Mouse (Mus musculus): ENCODE measurements around the gene Pla2g2c. TPM values are rescaled to one million over a fixed set of nuclear protein-coding genes. Genes with fewer than 3 reads are reported as not detected.

Pla2g2c gene
- polyA plus RNA-seq, 2 experiments = 0.26 to 0.28 TPM

DNA sequence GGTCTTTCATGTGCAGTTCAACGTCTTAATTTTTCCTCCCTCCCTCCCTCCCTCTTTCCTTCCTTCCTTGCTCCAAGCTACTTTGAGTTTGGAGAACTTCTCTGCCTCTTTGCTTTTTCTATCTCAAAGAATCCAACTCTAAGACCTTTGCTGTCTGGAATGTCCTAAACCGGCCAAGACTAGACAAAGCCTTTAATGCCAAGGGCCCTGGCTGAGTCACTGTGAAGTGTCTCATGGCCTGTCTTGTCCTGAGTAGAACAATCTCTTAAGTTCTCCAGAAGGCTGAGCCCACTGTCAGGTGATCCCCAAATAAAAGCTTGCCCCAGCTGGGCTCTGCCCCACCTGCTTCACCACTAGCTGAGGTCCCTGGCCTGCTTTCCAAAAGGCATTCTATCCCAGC is 22.6 kb upstream of the Pla2g2c start:
- Histone ChIP-seq H3K27me3 (ENCODE audit: control insufficient read depth, insufficient read depth, low read length) (no peaks in the 10 kb centered on the region), H3K4me2 (replicated peaks; ENCODE audit: low read depth, low read length, severe bottlenecking) (no peak overlapping the region), H3K4me3 (replicated peaks; ENCODE audit: low read length) (no peak overlapping the region), H3K4me1 (ENCODE audit: control insufficient read depth, insufficient read depth, low read length) (no peaks in the 10 kb centered on the region), H3K9ac (ENCODE audit: low read depth, low read length, severe bottlenecking) (no peak overlapping the region), H3K27ac (replicated peaks; ENCODE audit: low read depth, low read length) (no peak overlapping the region), H3K36me3 (ENCODE audit: control insufficient read depth, insufficient read depth, low read length) (no peaks in the 10 kb centered on the region), H3K9me3 (ENCODE audit: control insufficient read depth, low read length) (no peaks in the 10 kb centered on the region)
- 71% methylated on average over 2 of the region's 2 CpGs for WGBS
- TF ChIP-seq POLR2A (IDR thresholded peaks at IDR 0.05; ENCODE audit: borderline replicate concordance, extremely low read depth, insufficient read depth, insufficient read length) = no peak
- no peak for ATAC-seq (ENCODE audit: low FRiP score, low read depth)
- no peak for DNase-seq (ENCODE audit: low spot score)

DNA sequence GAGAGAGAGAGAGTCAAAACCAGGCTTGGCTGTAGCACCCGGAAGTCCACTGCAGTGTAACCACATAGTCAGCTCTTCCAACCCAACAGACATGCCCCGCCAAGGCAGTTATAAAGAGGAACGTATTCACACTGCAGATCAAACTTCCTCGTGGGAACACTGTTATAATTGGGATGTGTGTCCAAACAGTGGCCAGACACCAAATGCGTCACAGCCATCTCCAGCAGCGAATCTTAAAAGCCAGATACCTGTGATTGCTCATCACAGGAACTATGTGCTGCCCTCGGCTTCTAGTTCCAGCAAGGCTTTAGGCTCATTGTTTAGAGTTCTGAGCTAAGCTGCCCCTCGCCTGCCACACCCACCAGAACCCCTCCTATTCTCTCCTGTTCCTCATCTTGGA is 22.1 kb upstream of the Pla2g2c start:
- no peaks in the 10 kb centered on the region for H3K9me3 ChIP-seq (ENCODE audit: control insufficient read depth, low read length)
- TF ChIP-seq POLR2A (IDR thresholded peaks at IDR 0.05; ENCODE audit: borderline replicate concordance, extremely low read depth, insufficient read depth, insufficient read length) = no peak
- H3K27ac ChIP-seq (replicated peaks; ENCODE audit: low read depth, low read length) = no peak overlapping the region
- H3K36me3 ChIP-seq (ENCODE audit: control insufficient read depth, insufficient read depth, low read length) = no peaks in the 10 kb centered on the region
- WGBS = 79% methylated on average over 8 of the region's 8 CpGs
- no peak for DNase-seq (ENCODE audit: low spot score)
- no peak overlapping the region for H3K4me3 ChIP-seq (replicated peaks; ENCODE audit: low read length)
- H3K9ac ChIP-seq (ENCODE audit: low read depth, low read length, severe bottlenecking) = no peak overlapping the region
- H3K27me3 ChIP-seq (ENCODE audit: control insufficient read depth, insufficient read depth, low read length) = no peaks in the 10 kb centered on the region
- no peak for ATAC-seq (ENCODE audit: low FRiP score, low read depth)
- no peaks in the 10 kb centered on the region for H3K4me1 ChIP-seq (ENCODE audit: control insufficient read depth, insufficient read depth, low read length)
- H3K4me2 ChIP-seq (replicated peaks; ENCODE audit: low read depth, low read length, severe bottlenecking) = no peak overlapping the region

DNA sequence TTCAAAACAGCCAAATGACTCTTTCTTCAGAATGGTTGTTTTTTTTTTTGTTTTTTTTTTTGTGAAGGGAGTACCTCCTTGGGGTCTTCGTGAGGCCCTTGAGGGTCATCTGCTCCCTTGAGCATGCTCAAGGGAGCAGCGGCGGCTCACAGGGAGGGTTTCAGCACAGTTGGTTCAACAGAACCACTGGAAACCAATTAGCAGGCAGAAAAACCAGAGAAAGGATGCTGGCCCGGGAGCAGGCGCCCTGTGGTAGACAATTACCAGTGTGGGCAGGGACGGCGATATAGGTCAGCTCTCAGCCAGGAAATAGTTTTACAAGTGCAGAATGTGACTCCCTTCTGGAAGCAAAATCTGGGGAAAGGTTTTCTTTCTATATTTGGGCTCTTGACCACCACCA is 21.0 kb upstream of the Pla2g2c start:
- H3K4me3 ChIP-seq (replicated peaks; ENCODE audit: low read length) = no peak overlapping the region
- 43% methylated on average over 7 of the region's 7 CpGs for WGBS
- H3K4me1 ChIP-seq (ENCODE audit: control insufficient read depth, insufficient read depth, low read length) = no peaks in the 10 kb centered on the region
- no peak overlapping the region for H3K9ac ChIP-seq (ENCODE audit: low read depth, low read length, severe bottlenecking)
- no peak overlapping the region for H3K4me2 ChIP-seq (replicated peaks; ENCODE audit: low read depth, low read length, severe bottlenecking)
- no peak for DNase-seq (ENCODE audit: low spot score)
- H3K27me3 ChIP-seq (ENCODE audit: control insufficient read depth, insufficient read depth, low read length) = no peaks in the 10 kb centered on the region
- H3K9me3 ChIP-seq (ENCODE audit: control insufficient read depth, low read length) = no peaks in the 10 kb centered on the region
- ATAC-seq (ENCODE audit: low FRiP score, low read depth) = no peak
- no peak overlapping the region for H3K27ac ChIP-seq (replicated peaks; ENCODE audit: low read depth, low read length)
- no peak for TF ChIP-seq POLR2A (IDR thresholded peaks at IDR 0.05; ENCODE audit: borderline replicate concordance, extremely low read depth, insufficient read depth, insufficient read length)
- H3K36me3 ChIP-seq (ENCODE audit: control insufficient read depth, insufficient read depth, low read length) = no peaks in the 10 kb centered on the region

DNA sequence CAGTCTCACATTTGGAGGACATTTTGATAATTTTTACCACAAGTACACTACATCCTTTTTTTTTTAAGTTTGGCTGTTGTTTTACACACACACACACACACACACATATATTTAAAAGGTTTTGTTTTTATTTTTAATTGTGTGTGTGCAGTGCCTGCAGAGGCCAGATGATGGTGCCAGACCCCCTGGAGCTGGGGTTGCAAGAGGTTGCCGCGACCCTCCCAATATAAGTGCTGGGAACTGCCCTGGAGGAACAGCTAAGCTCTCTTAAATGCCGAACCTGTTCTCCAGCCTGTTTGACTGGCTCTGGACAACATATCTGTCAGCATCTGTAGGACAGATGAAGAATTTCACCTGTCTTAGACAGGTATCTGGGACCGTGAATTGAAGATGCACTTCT is 20.4 kb upstream of the Pla2g2c start:
- Histone ChIP-seq H3K36me3 (ENCODE audit: control insufficient read depth, insufficient read depth, low read length) (no peaks in the 10 kb centered on the region), H3K4me1 (ENCODE audit: control insufficient read depth, insufficient read depth, low read length) (no peaks in the 10 kb centered on the region), H3K9me3 (ENCODE audit: control insufficient read depth, low read length) (no peaks in the 10 kb centered on the region), H3K27ac (replicated peaks; ENCODE audit: low read depth, low read length) (no peak overlapping the region), H3K27me3 (ENCODE audit: control insufficient read depth, insufficient read depth, low read length) (no peaks in the 10 kb centered on the region), H3K9ac (ENCODE audit: low read depth, low read length, severe bottlenecking) (no peak overlapping the region), H3K4me2 (replicated peaks; ENCODE audit: low read depth, low read length, severe bottlenecking) (no peak overlapping the region), H3K4me3 (replicated peaks; ENCODE audit: low read length) (no peak overlapping the region)
- DNase-seq (ENCODE audit: low spot score) (no peak), ATAC-seq (ENCODE audit: low FRiP score, low read depth) (no peak)
- 67% methylated on average over 4 of the region's 4 CpGs for WGBS
- TF ChIP-seq POLR2A (IDR thresholded peaks at IDR 0.05; ENCODE audit: borderline replicate concordance, extremely low read depth, insufficient read depth, insufficient read length) = no peak

DNA sequence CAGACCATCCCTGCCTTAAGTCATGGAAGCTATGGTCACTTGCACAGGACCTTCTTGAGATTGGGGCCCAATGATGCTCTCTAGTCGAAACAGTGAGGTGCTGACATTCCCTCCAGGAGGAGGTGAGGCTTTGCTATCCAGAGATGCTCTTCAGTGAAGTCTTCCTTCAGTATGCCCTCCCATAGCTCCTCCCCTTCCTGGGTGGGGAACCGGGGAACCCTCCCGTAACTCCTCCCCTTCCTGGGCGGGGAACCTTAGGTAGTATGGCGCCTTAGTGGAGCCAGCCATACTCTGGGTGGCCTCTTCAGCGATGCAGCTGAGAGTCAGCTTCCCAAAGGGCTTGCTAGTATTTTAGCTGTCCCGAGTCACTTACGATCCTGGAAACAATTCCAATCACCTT is 18.0 kb upstream of the Pla2g2c start:
- Histone ChIP-seq H3K9ac (ENCODE audit: low read depth, low read length, severe bottlenecking) (no peak overlapping the region), H3K36me3 (ENCODE audit: control insufficient read depth, insufficient read depth, low read length) (no peaks in the 10 kb centered on the region), H3K4me1 (ENCODE audit: control insufficient read depth, insufficient read depth, low read length) (no peaks in the 10 kb centered on the region), H3K27me3 (ENCODE audit: control insufficient read depth, insufficient read depth, low read length) (no peaks in the 10 kb centered on the region), H3K9me3 (ENCODE audit: control insufficient read depth, low read length) (no peaks in the 10 kb centered on the region), H3K4me3 (replicated peaks; ENCODE audit: low read length) (no peak overlapping the region), H3K27ac (replicated peaks; ENCODE audit: low read depth, low read length) (no peak overlapping the region), H3K4me2 (replicated peaks; ENCODE audit: low read depth, low read length, severe bottlenecking) (no peak overlapping the region)
- no peak for DNase-seq (ENCODE audit: low spot score)
- TF ChIP-seq POLR2A (IDR thresholded peaks at IDR 0.05; ENCODE audit: borderline replicate concordance, extremely low read depth, insufficient read depth, insufficient read length) = no peak
- WGBS = 85% methylated on average over 8 of the region's 8 CpGs
- no peak for ATAC-seq (ENCODE audit: low FRiP score, low read depth)

DNA sequence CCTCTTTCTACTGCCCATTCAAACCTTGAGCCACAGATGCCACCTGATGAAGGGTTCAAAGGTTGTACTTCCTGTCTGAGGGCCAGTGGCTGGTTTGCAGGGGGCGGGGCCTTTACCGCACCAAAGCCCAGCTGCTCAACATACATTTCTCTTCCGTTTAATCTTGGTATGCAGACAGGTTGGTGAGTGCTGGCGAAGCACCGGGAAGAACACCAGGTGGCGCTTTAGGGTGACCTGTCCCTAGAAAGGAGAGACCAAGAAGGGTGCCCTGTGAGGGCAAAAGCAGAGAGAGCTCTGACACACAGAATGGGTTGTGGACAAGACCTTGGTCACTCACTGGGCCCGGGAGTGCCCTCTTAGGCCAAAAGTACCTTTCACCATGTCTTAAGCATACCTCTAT is 16.0 kb upstream of the Pla2g2c start:
- 12% methylated on average over 7 of the region's 7 CpGs for WGBS
- no peak for ATAC-seq (ENCODE audit: low FRiP score, low read depth)
- Histone ChIP-seq H3K9me3 (ENCODE audit: control insufficient read depth, low read length) (no peaks in the 10 kb centered on the region), H3K4me3 (replicated peaks; ENCODE audit: low read length) (no peak overlapping the region), H3K4me2 (replicated peaks; ENCODE audit: low read depth, low read length, severe bottlenecking) (no peak overlapping the region), H3K27ac (replicated peaks; ENCODE audit: low read depth, low read length) (no peak overlapping the region), H3K9ac (ENCODE audit: low read depth, low read length, severe bottlenecking) (no peak overlapping the region), H3K27me3 (ENCODE audit: control insufficient read depth, insufficient read depth, low read length) (no peaks in the 10 kb centered on the region), H3K4me1 (ENCODE audit: control insufficient read depth, insufficient read depth, low read length) (no peaks in the 10 kb centered on the region), H3K36me3 (ENCODE audit: control insufficient read depth, insufficient read depth, low read length) (no peaks in the 10 kb centered on the region)
- peak; percentile 49 for DNase-seq (ENCODE audit: low spot score)
- TF ChIP-seq POLR2A (IDR thresholded peaks at IDR 0.05; ENCODE audit: borderline replicate concordance, extremely low read depth, insufficient read depth, insufficient read length) = no peak

All from limb, embryonic 14.5 days (tissue).